Mouse (Mus musculus) lung, embryonic 15.5 days (tissue): Measurements from ENCODE around the gene Gm10577. TPM values are rescaled to one million over a fixed set of nuclear protein-coding genes. Genes with fewer than 3 reads are reported as not detected.

Source experiments
- ATAC-seq: fragments of 200-750 bp; cut with Nextera tagmentation; 2 replicates; pipeline ENCODE4 v1.8.0; 2017; ENCODE audit warnings: moderate number of reproducible peaks, borderline replicate concordance; ENCODE audit not compliant: low FRiP score, low TSS enrichment; ENCODE audit errors: extremely low read depth
- H3K27ac ChIP-seq: fragments of 300-500 bp; sonication (generic); 2 replicates; pipeline ENCODE4 v1.5.1; 2015; ENCODE audit warnings: moderate library complexity, mild to moderate bottlenecking, inconsistent platforms
- H3K27me3 ChIP-seq: fragments of 300-500 bp; sonication (generic); 2 replicates; pipeline ENCODE4 v1.6.1; 2015; ENCODE audit warnings: inconsistent platforms
- H3K36me3 ChIP-seq: fragments of 300-500 bp; sonication (generic); 2 replicates; pipeline ENCODE4 v1.6.1; 2015; ENCODE audit warnings: inconsistent platforms
- H3K4me1 ChIP-seq: fragments of 300-500 bp; sonication (generic); 2 replicates; pipeline ENCODE4 v1.6.1; 2015; ENCODE audit warnings: inconsistent platforms
- H3K4me2 ChIP-seq: fragments of 300-500 bp; sonication (generic); 2 replicates; pipeline ENCODE4 v1.6.1; 2015; ENCODE audit warnings: inconsistent platforms, mild to moderate bottlenecking, moderate library complexity
- H3K4me3 ChIP-seq: fragments of 300-500 bp; sonication (generic); 2 replicates; pipeline ENCODE4 v1.5.1; 2015; ENCODE audit warnings: mild to moderate bottlenecking, inconsistent platforms
- H3K9ac ChIP-seq: fragments of 300-500 bp; sonication (generic); 2 replicates; pipeline ENCODE4 v1.6.1; 2015; ENCODE audit warnings: inconsistent platforms
- H3K9me3 ChIP-seq: fragments of 300-500 bp; sonication (generic); 2 replicates; pipeline ENCODE4 v1.6.1; 2016; ENCODE audit warnings: inconsistent platforms
- WGBS: fragments of 180-500 bp; shearing (Covaris S2); methylation state at CpG from one replicate; pipeline ENCODE4 v1.1.7; 2015; 5-methylcytosine and 5-hydroxymethylcytosine counted together
- polyA plus RNA-seq: library from polyadenylated mRNA; unstranded; fragments of >200 nt; fragmentation: Nextera tagmentation; extraction: Ambion mirVana; gene quantifications from 2 replicates; pipeline ENCODE4 v1.2.1, GENCODE M21; 2015

Gm10577 gene
- polyA plus RNA-seq, 1 experiment from 2014 or later = not detected

DNA sequence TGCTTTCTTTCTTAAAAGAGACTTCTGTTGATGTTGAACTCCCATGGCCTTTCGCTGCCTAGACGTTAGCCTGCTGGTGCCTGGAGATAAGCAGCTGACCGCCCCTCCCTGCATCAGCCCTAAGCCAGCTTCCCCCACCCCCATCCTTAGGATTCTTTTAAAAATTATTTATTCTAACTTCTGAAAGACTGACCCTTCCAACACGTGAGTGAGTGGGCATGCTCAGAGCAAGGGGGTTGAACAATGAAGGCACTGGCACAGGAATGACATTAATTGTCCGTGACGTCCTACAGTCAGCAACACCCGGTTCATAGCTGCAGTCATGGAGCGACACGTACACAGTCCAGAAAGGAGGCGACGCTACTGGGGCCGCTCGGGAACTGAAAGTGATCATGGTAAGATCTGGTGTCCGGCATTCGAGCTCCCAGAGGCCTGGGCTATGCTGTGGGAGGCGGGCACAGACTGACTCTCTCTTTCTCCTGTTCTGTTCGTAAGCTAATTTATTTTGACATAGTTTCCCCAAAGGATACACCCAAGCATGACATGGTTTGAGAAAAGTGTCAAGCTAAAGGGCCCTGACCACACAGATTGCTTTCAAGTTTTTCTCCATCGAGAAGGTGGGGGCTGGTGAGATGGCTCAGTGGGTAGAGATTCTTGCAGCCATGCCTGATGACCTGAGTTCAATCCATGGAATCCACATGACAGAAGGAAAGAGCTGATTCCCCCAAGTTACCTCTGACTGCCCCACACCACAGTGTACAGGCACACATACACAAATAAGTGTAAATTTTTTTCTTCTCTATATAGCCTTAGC, 25.8 kb downstream of the Gm10577 start:
- WGBS = 45% methylated on average over 18 of the region's 18 CpGs
- Histone ChIP-seq H3K4me1 (no peaks in the 10 kb centered on the region), H3K36me3 (peaks cover 36% of the 10 kb centered on the region), H3K9me3 (no peaks in the 10 kb centered on the region), H3K27me3 (no peaks in the 10 kb centered on the region), H3K4me2 (no peak overlapping the region), H3K9ac (no peak overlapping the region), H3K4me3 (no peak overlapping the region), H3K27ac (no peak overlapping the region)
- peak; percentile 71 for ATAC-seq

DNA sequence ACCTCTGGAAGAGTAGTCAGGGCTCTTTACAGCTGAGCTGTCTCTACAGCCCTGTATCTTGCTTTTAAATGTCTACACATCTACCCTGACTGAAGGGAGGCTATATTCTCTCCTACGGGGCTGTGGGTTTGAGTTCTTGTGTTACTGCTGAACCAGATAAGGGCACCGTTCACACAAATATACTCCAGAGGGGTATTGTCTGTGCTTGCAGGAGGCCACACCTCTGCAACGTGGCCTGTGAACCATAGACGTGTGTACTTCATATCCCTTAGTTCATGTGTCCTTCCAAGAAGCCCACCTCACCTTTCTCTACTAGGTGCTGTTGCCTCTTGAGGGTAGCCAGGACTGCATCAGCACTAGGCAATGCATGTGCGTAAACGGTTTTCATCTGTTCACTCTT, 28.4 kb downstream of the Gm10577 start:
- no peak for ATAC-seq

DNA sequence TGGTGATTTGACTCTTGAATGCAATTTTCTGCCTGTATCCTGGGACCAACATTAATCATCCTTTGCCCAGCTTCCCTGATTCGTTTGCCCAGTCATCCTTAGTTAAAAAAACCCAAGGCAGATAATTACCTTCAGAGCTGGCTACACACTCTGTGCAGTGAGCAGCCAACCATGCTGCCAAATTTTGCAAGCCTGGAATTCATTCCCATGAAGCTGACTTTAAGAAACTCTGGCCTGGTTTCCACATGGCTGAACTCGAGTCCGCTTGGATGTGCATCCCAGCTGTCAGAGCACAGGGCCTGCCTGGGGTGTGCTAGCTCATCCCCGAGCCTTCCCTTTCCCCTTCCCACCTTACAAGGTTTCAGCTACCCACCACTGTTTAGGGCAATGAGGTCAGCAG, 29.5 kb downstream of the Gm10577 start:
- H3K36me3 ChIP-seq = peaks cover 51% of the 10 kb centered on the region
- H3K27ac ChIP-seq = no peak overlapping the region
- no peak overlapping the region for H3K4me2 ChIP-seq
- no peaks in the 10 kb centered on the region for H3K27me3 ChIP-seq
- no peaks in the 10 kb centered on the region for H3K4me1 ChIP-seq
- 65% methylated on average over 4 of the region's 4 CpGs for WGBS
- no peak overlapping the region for H3K9ac ChIP-seq
- no peak overlapping the region for H3K4me3 ChIP-seq
- ATAC-seq = no peak
- H3K9me3 ChIP-seq = no peaks in the 10 kb centered on the region

More for the DNA sequence above, 28.4 kb downstream of the Gm10577 start:
- Histone ChIP-seq H3K4me1 (no peaks in the 10 kb centered on the region), H3K36me3 (peaks cover 44% of the 10 kb centered on the region), H3K9me3 (no peaks in the 10 kb centered on the region), H3K4me3 (no peak overlapping the region), H3K9ac (no peak overlapping the region), H3K27ac (no peak overlapping the region), H3K27me3 (no peaks in the 10 kb centered on the region), H3K4me2 (no peak overlapping the region)
- WGBS = 84% methylated on average over 6 of the region's 6 CpGs

DNA sequence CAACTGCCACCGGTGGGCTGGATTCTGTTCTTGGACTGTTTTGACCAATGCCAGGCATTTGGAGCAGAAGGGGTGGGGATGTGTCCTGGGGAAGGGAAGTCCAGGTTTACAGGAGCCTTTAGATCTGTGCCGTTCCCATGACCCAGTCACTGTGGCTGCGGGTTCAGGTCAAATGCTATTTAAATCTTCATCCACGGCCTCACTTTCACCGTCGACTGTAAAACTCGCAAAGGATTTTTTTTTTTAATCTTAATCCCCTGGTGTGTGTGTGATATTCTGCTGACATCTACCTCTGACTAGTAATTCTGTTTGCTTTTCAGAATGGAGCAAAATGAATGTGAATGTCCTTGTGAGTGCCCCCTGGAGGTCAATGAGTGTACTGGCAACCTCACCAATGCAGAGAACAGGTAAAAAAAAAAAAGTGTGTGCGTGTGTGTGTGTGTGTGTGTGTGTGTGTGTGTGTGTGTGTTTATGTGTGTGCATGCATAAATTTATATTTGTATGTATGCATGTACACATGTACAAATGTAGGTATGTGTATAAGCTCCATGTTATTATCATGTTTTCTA, 32.2 kb downstream of the Gm10577 start:
- Histone ChIP-seq H3K4me3 (no peak overlapping the region), H3K9me3 (no peaks in the 10 kb centered on the region), H3K27me3 (no peaks in the 10 kb centered on the region), H3K4me2 (no peak overlapping the region), H3K27ac (no peak overlapping the region), H3K9ac (no peak overlapping the region), H3K4me1 (no peaks in the 10 kb centered on the region), H3K36me3 (peaks cover 50% of the 10 kb centered on the region)
- ATAC-seq = no peak
- 57% methylated on average over 8 of the region's 8 CpGs for WGBS

DNA sequence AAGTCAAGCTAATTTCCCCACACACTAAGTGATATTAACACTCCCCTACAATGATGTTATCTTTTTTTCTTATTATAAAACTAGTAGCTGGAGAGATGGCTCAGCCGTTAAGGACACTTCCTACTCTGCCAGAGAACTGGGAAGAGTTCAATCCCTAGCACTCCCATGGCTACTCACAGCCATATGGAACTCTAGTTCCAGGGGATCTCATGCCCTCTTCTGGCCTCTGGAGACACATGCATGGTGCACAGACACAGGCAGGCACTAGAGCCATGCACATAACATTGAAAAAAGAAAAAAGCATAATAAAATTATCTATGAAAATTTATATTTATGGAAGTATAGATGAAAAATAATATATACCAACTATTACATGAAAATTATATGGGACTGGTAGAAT, 33.3 kb downstream of the Gm10577 start:
- WGBS = 74% methylated on average over 1 of the region's 1 CpGs
- Histone ChIP-seq H3K36me3 (peaks cover 41% of the 10 kb centered on the region), H3K9me3 (no peaks in the 10 kb centered on the region), H3K4me2 (no peak overlapping the region), H3K4me3 (no peak overlapping the region), H3K27ac (no peak overlapping the region), H3K27me3 (no peaks in the 10 kb centered on the region), H3K9ac (no peak overlapping the region), H3K4me1 (no peaks in the 10 kb centered on the region)
- no peak for ATAC-seq

DNA sequence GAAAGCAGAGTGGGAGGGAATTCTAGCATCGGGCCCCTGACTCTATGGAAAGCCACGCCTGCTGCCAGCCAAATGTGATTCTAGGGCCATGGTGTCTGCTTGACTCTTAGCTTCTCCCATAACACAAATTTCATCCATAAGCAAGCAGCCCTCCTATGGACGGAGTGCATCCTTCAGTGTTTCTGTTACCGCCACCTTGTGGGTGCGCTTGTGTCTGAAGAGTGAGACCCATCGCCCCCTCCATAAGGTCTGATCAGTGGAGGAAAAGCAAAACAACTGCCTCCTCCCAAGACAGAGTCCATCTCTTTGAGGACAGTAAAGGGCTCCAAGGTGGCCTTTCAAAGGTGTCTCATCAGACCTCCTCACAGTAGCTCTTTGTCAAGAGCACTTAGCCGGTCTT, 43.0 kb downstream of the Gm10577 start:
- Histone ChIP-seq H3K9ac (no peak overlapping the region), H3K36me3 (peaks cover 38% of the 10 kb centered on the region), H3K4me1 (no peaks in the 10 kb centered on the region), H3K27me3 (no peaks in the 10 kb centered on the region), H3K4me3 (no peak overlapping the region), H3K27ac (no peak overlapping the region), H3K4me2 (no peak overlapping the region), H3K9me3 (no peaks in the 10 kb centered on the region)
- 89% methylated on average over 7 of the region's 7 CpGs for WGBS
- no peak for ATAC-seq

DNA sequence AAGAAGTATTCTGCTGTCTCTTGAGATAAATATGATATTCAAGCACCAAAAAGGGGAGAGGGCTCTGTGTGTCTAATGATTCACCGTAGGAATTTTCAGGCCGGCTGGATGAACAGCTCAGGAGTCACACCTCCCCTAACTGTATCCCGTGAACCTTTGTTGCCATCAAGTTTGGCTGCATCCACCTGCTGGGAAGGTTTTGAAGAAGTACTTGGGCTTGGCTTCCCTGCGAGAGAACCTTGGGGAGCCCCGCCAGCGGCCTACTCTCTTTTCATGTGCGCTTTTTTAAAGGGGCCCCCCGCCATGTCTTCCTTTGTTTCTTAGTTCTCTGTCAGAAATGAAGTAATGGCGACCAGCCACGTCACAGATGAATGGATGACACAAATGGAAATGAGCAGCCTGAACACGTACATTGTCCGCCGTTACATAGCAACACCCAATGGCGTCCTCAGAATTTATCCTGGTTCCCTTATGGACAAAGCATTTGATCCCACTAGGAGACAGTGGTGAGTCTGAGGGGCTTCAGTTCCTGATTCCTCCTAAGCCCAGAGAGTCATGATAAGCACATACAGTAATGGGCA, 46.0 kb downstream of the Gm10577 start:
- Histone ChIP-seq H3K4me1 (no peaks in the 10 kb centered on the region), H3K27ac (no peak overlapping the region), H3K9me3 (no peaks in the 10 kb centered on the region), H3K4me3 (no peak overlapping the region), H3K9ac (no peak overlapping the region), H3K4me2 (no peak overlapping the region), H3K27me3 (no peaks in the 10 kb centered on the region), H3K36me3 (peaks cover 44% of the 10 kb centered on the region)
- ATAC-seq = no peak
- WGBS = 92% methylated on average over 14 of the region's 14 CpGs

DNA sequence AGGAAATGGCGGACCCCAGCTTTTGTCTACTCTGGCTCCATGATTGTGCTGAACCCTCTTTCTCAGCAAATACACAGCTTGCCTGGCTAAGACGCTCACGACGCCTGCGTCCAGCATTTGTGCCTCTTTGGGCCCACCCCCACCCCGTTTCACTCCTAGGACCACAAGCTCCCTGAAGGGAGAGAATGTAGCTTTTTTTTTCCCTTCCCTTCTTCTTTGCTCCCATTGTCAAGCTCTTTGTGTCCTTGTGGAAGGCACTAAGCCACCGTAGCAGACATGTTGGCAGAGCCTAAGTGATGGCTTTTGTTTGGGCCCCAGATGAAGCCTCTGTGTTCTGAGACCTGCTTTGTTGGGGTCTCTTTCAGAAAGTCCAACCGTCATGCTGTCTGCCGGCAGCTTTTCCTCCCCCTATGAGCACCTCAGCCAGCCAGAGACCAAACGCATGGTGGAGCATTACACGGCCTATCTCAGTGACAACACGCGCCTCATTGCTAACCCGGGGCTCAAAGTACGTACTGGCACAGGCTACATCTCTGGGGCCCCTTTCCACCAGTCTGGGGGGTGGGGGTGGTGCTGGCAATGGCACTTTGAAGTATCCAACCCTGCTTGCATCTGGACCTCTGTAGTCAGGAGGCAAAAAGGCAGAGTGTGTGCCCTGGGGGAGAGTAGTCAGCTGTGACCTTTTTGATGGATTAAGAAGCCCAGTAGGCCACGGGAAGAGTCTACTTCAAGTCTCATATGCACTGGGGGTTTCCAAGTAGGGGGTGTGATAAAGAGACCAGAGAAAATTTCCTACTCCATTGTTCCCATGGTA, 46.6 kb downstream of the Gm10577 start:
- no peak for ATAC-seq

More for the DNA sequence above, 46.6 kb downstream of the Gm10577 start:
- H3K4me3 ChIP-seq = no peak overlapping the region
- no peaks in the 10 kb centered on the region for H3K9me3 ChIP-seq
- no peak overlapping the region for H3K4me2 ChIP-seq
- WGBS = 86% methylated on average over 16 of the region's 16 CpGs
- no peak overlapping the region for H3K9ac ChIP-seq
- H3K27me3 ChIP-seq = no peaks in the 10 kb centered on the region
- no peaks in the 10 kb centered on the region for H3K4me1 ChIP-seq
- no peak overlapping the region for H3K27ac ChIP-seq
- peaks cover 50% of the 10 kb centered on the region for H3K36me3 ChIP-seq

Other genes starting within 250 kb of the Gm10577 start
- gene Cachd1, start 244.0 kb downstream of the Gm10577 start, polyA plus RNA-seq = 16.1 and 19.1 TPM in 2 replicates
- gene Raver2, start 48.3 kb upstream of the Gm10577 start, polyA plus RNA-seq = 10.8 and 12.2 TPM in 2 replicates
- gene Jak1, start 244.6 kb upstream of the Gm10577 start, polyA plus RNA-seq = 75.1 and 84.6 TPM in 2 replicates